Mouse (Mus musculus) kidney, embryonic 15.5 days (tissue): ENCODE measurements at regions not wholly inside any gene's neighbourhood (a gene's known extent, or its start where the extent isn't known, plus 50 kb on each side); places are given as distances from the start of the nearest gene placed in this dataset.

ENCODE experiments used
- ATAC-seq: fragments of 200-750 bp; cut with Nextera tagmentation; replicated peaks from 2 replicates; pipeline ENCODE4 v1.8.0; 2017; ENCODE audit warnings: moderate TSS enrichment; ENCODE audit not compliant: low FRiP score
- H3K27ac ChIP-seq: fragments of 300-500 bp; sonication (generic); 2 replicates; pipeline ENCODE4 v1.5.1; 2015; ENCODE audit warnings: mild to moderate bottlenecking, inconsistent platforms
- H3K27me3 ChIP-seq: fragments of 300-500 bp; sonication (generic); 2 replicates; pipeline ENCODE4 v1.6.1; 2015; ENCODE audit warnings: inconsistent platforms
- H3K36me3 ChIP-seq: fragments of 300-500 bp; sonication (generic); 2 replicates; pipeline ENCODE4 v1.6.1; 2015; ENCODE audit warnings: inconsistent platforms
- H3K4me1 ChIP-seq: fragments of 300-500 bp; sonication (generic); 2 replicates; pipeline ENCODE4 v1.6.1; 2015; ENCODE audit warnings: inconsistent platforms
- H3K4me2 ChIP-seq: fragments of 300-500 bp; sonication (generic); 2 replicates; pipeline ENCODE4 v1.6.1; 2015; ENCODE audit warnings: moderate library complexity, mild to moderate bottlenecking, inconsistent platforms
- H3K4me3 ChIP-seq: fragments of 300-500 bp; sonication (generic); replicated peaks from 2 replicates; pipeline ENCODE4 v1.5.1; 2015; ENCODE audit warnings: mild to moderate bottlenecking, inconsistent platforms
- H3K9ac ChIP-seq: fragments of 300-500 bp; sonication (generic); 2 replicates; pipeline ENCODE4 v1.6.1; 2015; ENCODE audit warnings: mild to moderate bottlenecking, inconsistent platforms
- H3K9me3 ChIP-seq: fragments of 300-500 bp; sonication (generic); replicated peaks from 2 replicates; pipeline ENCODE4 v1.6.1; 2016; ENCODE audit warnings: inconsistent platforms
- WGBS: fragments of 180-500 bp; shearing (Covaris S2); methylation state at CpG from one replicate; pipeline ENCODE4 v1.1.7; 2015; ENCODE audit warnings: mixed read lengths; 5-methylcytosine and 5-hydroxymethylcytosine counted together

DNA sequence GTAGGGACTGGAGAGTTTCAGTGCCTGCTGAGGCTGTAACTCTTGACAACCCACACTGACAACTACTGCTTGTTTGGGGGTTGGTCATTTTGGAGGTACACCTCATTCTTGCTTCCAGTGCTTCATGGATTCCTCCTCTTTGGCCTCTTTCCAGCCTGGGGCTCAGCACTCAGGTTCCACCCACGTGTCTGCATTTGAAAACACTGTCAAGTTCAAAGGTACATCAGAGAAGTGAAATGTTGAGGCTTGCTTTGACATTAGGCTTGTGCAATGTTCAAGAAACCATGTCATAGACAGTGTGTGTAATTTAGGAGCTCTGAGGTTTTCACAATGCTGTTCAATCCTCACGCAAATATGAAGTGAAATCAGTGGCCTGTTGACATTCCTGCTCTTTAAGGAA, 304.5 kb downstream of the Sox11 start:
- H3K27ac ChIP-seq = no peak overlapping the region
- H3K9ac ChIP-seq = no peak overlapping the region
- H3K4me3 ChIP-seq = no peak overlapping the region
- no peaks in the 10 kb centered on the region for H3K4me1 ChIP-seq
- 55% methylated on average over 2 of the region's 2 CpGs for WGBS
- no peak for ATAC-seq
- H3K27me3 ChIP-seq = no peaks in the 10 kb centered on the region
- H3K9me3 ChIP-seq = no peaks in the 10 kb centered on the region
- no peak overlapping the region for H3K4me2 ChIP-seq
- H3K36me3 ChIP-seq = no peaks in the 10 kb centered on the region

DNA sequence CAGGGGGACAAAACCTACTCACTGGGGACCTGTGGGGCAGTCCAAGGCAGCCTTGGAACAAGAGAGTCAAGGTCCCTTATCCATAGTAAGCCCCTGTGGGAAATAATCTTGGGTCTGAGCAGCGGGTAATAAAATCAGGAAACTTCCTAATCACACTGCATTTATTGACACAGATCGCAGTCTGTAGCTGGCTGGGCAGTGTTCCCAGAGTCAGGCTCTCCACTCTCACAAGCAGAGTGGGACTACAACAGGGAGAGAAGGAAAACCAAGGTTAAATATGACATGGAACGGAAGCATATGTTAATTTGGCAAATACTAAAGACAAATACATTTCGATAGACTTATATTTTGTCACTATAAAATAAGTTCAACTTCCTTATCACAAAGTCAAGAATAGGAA, 322.6 kb downstream of the Sox11 start:
- Histone ChIP-seq H3K4me2 (no peak overlapping the region), H3K27me3 (no peaks in the 10 kb centered on the region), H3K9ac (no peak overlapping the region), H3K36me3 (no peaks in the 10 kb centered on the region), H3K4me3 (no peak overlapping the region), H3K4me1 (peaks cover 3% of the 10 kb centered on the region; the same call in 1 of the 2 replicates), H3K27ac (no peak overlapping the region), H3K9me3 (no peaks in the 10 kb centered on the region)
- 67% methylated on average over 4 of the region's 4 CpGs for WGBS
- no peak for ATAC-seq

DNA sequence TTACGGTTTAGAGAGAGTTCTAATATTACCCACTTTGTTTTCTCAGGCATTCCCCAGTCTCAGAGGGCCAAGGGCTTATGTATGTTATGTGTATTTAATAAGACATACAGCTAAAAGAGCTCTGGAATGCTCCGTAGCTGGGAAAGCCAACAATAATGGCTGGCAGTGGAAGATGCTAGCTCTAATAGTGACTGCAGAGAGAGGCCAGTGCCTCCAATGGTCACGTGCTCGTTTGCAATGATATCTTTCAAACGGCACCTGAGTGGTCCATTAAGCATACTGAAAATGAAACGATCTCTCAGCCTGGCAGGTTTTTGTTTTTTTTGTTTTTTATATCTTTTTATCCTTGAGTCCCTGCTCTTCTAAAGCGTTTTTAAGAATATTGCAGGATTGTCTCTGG, 324.0 kb downstream of the Sox11 start:
- H3K27me3 ChIP-seq = no peaks in the 10 kb centered on the region
- H3K4me3 ChIP-seq = no peak overlapping the region
- no peak for ATAC-seq
- no peaks in the 10 kb centered on the region for H3K36me3 ChIP-seq
- no peak overlapping the region for H3K27ac ChIP-seq
- no peak overlapping the region for H3K4me2 ChIP-seq
- peaks cover 3% of the 10 kb centered on the region; the same call in 1 of the 2 replicates for H3K4me1 ChIP-seq
- no peak overlapping the region for H3K9ac ChIP-seq
- H3K9me3 ChIP-seq = no peaks in the 10 kb centered on the region
- WGBS = 44% methylated on average over 7 of the region's 7 CpGs

DNA sequence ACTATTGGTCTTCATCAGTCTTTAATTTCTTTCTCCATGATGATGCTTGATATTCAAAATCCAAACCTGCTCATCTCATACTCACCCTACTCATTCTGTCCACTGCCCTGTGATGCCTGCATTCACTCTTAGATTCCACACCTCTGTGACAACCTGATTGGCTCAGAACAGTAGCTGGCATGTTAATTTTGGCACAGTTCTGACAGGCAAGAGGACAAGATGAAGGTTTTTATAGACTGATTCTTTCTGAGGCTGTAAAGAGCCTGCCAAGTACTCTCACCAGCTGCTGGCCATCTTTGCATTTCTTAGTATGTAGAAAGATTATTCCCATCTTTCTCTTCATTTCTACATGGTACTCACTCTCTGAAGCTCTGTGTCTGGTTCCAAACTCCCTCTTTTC, 343.1 kb downstream of the Sox11 start:
- H3K9me3 ChIP-seq = no peaks in the 10 kb centered on the region
- no peak overlapping the region for H3K9ac ChIP-seq
- H3K36me3 ChIP-seq = no peaks in the 10 kb centered on the region
- H3K4me2 ChIP-seq = no peak overlapping the region
- H3K4me3 ChIP-seq = no peak overlapping the region
- H3K4me1 ChIP-seq = no peaks in the 10 kb centered on the region
- no peaks in the 10 kb centered on the region for H3K27me3 ChIP-seq
- ATAC-seq = no peak
- H3K27ac ChIP-seq = no peak overlapping the region

DNA sequence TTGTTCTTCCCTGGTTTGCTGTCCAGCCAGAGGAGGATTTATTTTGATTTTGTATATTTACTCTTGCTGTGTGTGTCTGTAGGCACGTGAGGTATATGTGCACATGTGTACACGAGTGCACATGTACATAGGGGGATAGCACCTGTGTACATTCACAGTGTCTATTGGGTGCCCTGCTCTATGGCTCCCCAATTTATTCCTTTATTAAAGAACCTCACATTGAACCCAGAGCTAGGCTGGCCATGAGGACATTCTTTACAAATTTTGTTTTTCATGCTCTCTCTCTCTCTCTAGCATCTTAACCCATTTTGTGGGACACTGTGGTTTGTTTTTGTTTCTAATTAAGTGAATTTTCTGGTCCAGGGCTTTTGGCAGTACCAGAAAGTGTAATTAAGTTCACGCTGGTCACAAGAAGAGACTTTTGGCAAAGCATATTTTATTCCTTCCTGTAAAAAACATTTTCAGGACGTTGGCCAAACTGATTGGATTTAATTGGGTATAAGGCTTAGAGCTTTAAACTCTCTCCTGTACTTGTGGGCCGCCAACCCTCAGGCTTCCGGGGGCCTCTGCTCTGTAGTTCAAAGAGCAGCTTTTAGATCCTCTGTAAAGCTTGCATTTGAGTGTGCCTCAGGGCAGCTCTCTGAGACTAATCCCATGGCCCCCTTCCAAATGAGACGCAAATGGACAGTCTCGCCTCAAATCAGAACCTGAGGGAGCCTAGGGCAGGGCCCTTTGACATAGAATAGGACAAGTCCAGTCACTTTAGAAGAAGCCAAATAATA, 365.9 kb downstream of the Sox11 start:
- WGBS = 59% methylated on average over 8 of the region's 8 CpGs
- ATAC-seq = no peak
- no peaks in the 10 kb centered on the region for H3K36me3 ChIP-seq
- no peak overlapping the region for H3K9ac ChIP-seq
- no peak overlapping the region for H3K4me2 ChIP-seq
- H3K4me1 ChIP-seq = 0 out of 2 replicates have a peak, but pooled peaks cover 7% of the 10 kb centered on the region
- H3K27ac ChIP-seq = no peak overlapping the region
- H3K4me3 ChIP-seq = no peak overlapping the region
- no peaks in the 10 kb centered on the region for H3K9me3 ChIP-seq
- no peaks in the 10 kb centered on the region for H3K27me3 ChIP-seq

DNA sequence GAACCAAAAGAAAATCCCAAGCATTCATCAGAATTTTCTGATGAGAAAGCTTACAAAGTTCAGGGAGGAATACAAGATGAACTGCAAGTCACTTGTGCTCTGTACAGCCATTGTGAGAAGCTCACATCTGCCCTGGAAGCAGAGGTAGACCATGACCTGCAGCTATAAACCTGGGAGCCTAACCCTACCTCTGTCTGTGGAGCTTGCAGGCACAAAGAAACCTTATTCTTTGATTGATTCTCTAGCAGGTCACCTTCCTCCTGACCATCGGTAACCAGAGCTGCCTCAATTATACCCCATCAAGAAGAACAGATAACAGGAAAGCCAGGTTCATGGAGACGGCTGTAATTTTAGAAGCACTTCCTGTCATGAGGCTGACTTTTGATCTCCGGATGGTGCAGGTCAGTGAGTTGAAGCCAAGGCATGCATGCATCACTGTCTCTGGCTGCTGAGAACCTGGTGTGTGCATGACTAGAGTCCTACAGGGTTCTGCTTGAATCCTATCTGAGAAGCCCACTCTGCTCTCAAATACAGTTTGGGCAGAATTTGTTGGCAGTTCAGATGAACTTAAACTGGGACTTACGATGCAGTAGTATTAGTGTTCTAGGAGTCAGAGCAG, 369.8 kb downstream of the Sox11 start:
- ATAC-seq = peak; percentile 81
- H3K27ac ChIP-seq = peak overlapping the region; percentile 68
- WGBS = 20% methylated on average over 4 of the region's 4 CpGs

DNA sequence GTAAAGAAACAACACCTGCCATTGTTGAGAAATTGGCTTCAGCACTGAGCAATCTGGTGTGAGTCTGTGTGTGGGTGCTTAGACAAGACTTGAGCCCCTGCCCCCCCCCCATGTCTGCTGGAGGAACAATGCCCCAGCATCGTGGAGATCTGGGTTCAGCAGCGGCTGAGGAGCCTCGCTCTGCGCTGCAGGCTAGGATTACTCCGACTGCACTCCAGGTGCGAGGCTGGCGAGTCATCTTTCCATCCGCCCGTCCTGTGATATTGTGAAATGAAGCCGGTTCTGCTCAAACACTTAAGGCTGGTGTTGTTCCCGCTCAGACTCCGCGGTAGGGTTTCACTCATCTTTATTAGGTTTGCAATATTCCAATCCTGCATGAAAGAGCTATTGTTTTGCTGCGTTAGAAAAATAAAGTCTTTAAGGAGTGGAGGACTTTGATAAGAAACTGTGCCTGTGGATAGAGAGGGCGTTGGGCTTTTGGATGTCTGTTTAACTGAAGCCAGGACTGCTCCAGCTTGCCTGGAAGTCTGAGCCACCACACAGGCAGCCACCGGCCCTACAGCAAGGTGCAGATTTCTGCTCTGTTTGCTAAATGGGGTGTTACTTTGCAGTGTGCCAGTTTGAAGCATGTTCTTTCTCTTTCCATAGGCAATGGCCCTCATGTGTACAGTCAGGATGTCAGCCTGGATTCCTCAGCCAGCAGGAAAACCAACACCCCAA, 375.2 kb downstream of the Sox11 start:
- no peaks in the 10 kb centered on the region for H3K36me3 ChIP-seq
- no peaks in the 10 kb centered on the region for H3K9me3 ChIP-seq
- ATAC-seq = peak; percentile 56
- no peak overlapping the region for H3K9ac ChIP-seq
- H3K4me2 ChIP-seq = 0 out of 2 replicates have a peak overlapping the region, but pooled peaks have one; percentile 16
- H3K27ac ChIP-seq = 0 out of 2 replicates have a peak overlapping the region, but pooled peaks have one; percentile 2
- peaks cover 10% of the 10 kb centered on the region; the same call in 1 of the 2 replicates for H3K4me1 ChIP-seq
- 47% methylated on average over 16 of the region's 16 CpGs for WGBS
- no peaks in the 10 kb centered on the region for H3K27me3 ChIP-seq
- H3K4me3 ChIP-seq = no peak overlapping the region

More for the DNA sequence above, 369.8 kb downstream of the Sox11 start:
- Histone ChIP-seq H3K9ac (no peak overlapping the region), H3K4me2 (no peak overlapping the region), H3K9me3 (no peaks in the 10 kb centered on the region), H3K36me3 (no peaks in the 10 kb centered on the region), H3K4me1 (0 out of 2 replicates have a peak, but pooled peaks cover 7% of the 10 kb centered on the region), H3K27me3 (no peaks in the 10 kb centered on the region), H3K4me3 (no peak overlapping the region)

DNA sequence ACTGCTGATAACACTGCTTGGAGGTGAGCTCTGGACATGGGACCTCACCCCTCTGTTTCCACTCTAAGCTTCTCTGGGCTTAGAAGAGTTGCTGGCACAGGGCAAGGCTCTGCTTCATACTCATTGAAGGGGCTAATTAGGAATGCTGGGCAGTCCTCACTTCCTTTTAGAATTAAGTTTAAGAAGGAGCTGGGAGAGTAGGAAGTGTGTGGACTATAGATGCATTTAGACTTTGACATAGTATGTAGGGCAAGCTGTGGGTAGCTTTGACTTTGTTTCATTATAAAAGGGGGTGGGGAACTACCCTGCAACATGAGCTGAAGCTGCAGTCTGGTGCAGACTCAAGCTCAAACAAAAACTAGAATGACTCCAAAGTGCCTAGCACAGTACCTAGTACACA, 378.5 kb downstream of the Sox11 start:
- H3K27me3 ChIP-seq = no peaks in the 10 kb centered on the region
- no peaks in the 10 kb centered on the region for H3K9me3 ChIP-seq
- ATAC-seq = no peak
- no peak overlapping the region for H3K4me3 ChIP-seq
- no peaks in the 10 kb centered on the region for H3K36me3 ChIP-seq
- H3K4me2 ChIP-seq = no peak overlapping the region
- peaks cover 10% of the 10 kb centered on the region; the same call in 1 of the 2 replicates for H3K4me1 ChIP-seq
- H3K9ac ChIP-seq = no peak overlapping the region
- no peak overlapping the region for H3K27ac ChIP-seq

DNA sequence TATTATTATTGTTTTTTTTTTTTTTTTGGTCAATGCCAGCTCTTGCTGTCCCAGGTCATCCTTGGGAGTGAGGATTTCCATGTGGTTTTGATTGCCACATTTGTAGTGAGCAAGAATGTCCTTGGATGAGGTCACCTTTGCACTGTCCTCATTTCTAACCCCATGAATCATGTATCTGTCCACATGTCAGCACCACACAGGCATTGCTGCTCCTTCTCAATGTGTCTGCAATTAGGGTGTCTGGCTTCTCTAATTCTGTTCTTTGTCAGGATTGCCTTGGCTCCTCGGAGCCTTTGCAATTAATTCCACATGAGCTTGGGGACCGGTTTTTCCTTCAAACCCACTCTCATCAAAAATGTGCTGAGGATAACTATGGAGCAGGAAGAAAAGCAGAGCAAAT, 402.5 kb downstream of the Sox11 start:
- H3K4me3 ChIP-seq = no peak overlapping the region
- H3K27ac ChIP-seq = no peak overlapping the region
- no peaks in the 10 kb centered on the region for H3K36me3 ChIP-seq
- H3K9ac ChIP-seq = no peak overlapping the region
- 83% methylated on average over 2 of the region's 2 CpGs for WGBS
- H3K4me1 ChIP-seq = no peaks in the 10 kb centered on the region
- no peak for ATAC-seq
- H3K9me3 ChIP-seq = no peaks in the 10 kb centered on the region
- no peak overlapping the region for H3K4me2 ChIP-seq
- H3K27me3 ChIP-seq = no peaks in the 10 kb centered on the region

DNA sequence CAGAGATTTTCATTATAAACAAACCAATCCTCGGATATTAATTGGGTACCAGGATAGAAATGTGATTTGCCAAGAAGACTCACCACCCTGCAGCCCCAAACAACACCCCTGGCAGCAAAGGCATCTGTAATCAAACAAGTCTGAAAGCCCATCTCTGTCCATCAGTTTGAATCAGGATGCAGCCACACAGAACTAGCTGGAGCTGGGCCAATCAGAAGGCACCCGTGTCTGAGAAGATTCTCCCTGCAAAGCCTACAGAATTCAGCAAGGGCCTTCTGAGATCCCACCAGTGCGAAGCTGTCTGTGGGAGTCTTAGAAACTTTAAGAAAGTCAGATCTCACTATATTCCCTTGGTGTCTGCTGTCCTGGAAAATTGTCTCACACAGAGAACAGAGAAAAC, 404.5 kb downstream of the Sox11 start:
- no peaks in the 10 kb centered on the region for H3K4me1 ChIP-seq
- no peaks in the 10 kb centered on the region for H3K9me3 ChIP-seq
- no peak overlapping the region for H3K27ac ChIP-seq
- H3K4me3 ChIP-seq = no peak overlapping the region
- H3K9ac ChIP-seq = no peak overlapping the region
- 76% methylated on average over 3 of the region's 3 CpGs for WGBS
- no peak overlapping the region for H3K4me2 ChIP-seq
- no peaks in the 10 kb centered on the region for H3K27me3 ChIP-seq
- no peaks in the 10 kb centered on the region for H3K36me3 ChIP-seq
- no peak for ATAC-seq

DNA sequence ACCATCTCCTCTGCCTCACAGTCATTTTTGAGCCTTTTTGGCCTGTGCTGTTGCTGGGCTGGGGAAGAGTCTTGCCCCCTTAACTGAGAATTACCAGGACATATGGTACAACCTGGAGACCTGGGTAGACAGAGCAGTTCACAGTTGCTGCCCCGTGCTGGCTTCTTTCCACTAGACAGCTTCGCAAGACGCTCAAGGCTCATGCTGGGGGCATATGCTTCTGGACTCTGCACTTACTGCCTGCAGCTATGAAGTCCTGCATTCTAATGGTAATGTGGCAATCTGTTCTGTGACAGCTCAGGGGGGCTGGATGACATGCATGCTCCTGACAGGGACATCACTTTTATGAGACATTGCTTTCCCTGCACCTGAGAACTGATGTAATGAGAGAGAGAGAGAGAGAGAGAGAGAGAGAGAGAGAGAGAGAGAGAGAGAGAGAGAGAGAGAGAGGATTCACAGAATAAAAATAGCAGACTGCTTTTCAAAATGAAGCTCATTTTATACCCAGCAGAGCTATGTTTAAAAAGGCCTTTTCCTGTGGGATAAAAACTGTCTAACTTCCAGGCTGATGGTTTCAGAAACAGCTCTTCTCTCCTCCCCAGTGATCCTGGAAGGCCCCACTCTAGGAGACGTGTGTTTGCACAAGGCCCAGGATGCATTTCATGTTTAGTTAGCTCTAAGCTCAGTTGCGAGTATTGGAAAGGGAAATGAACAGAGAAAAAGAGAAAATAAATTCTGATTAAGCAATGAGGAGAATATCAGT, 405.5 kb downstream of the Sox11 start:
- H3K9me3 ChIP-seq = no peaks in the 10 kb centered on the region
- 67% methylated on average over 5 of the region's 5 CpGs for WGBS
- no peak overlapping the region for H3K27ac ChIP-seq
- H3K9ac ChIP-seq = no peak overlapping the region
- H3K36me3 ChIP-seq = no peaks in the 10 kb centered on the region
- H3K27me3 ChIP-seq = no peaks in the 10 kb centered on the region
- H3K4me3 ChIP-seq = no peak overlapping the region
- no peaks in the 10 kb centered on the region for H3K4me1 ChIP-seq
- no peak overlapping the region for H3K4me2 ChIP-seq
- no peak for ATAC-seq
